Mouse (Mus musculus): ENCODE data around the gene Colgalt2. TPM values are rescaled to one million over a fixed set of nuclear protein-coding genes. Genes with fewer than 3 reads are reported as not detected.

Colgalt2 gene
- polyA plus RNA-seq, 1 experiment: 0.52 TPM

DNA sequence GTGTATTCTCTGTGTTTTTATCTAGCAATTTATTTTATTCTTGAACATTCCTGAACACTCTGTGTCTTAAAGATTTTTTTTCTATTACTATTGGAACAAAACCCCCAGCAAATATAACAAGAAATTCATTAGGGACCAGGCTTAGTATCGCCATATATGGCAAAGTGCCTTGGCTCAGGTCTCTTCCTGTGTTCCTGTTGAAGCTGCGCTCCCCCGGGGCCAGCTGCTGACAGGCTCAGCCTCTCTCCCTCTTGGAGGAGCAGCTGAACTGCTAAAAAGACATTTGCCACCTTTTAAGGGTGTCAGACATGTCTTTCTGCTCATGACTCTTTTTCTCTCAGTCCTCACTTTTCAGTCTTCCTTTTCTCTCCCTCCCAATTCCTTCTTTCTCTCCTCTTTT, 66.7 kb downstream of the Colgalt2 start:
- WGBS: 13% methylated on average over 3 of the region's 3 CpGs
- no peak for DNase-seq (ENCODE audit: low read depth, low spot score)

DNA sequence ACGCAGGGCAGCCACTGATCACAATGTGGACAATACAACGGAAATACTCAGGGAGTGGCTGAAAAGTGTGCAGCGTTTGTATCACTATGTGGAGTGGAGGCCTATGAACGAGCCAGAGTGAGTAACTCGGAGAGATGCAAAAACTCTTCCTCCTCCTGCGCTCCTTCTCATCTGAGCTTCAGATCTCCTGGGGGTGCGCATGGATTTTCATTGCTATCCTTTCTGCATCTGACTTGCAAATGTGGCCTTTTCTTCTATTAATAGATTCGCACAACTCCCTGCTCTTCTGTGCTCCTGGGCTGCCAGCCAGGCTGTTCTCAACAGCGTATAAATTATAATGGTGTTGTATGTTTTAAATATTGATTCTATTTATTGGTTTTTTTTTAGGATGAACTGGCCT, 68.8 kb downstream of the Colgalt2 start:
- DNase-seq (ENCODE audit: low read depth, low spot score): no peak
- WGBS: 80% methylated on average over 9 of the region's 9 CpGs

GRCm38 (mm10) chr1:152476126-152476525, 76.5 kb downstream of the Colgalt2 start:
- 66% methylated on average over 4 of the region's 4 CpGs for WGBS
- DNase-seq (ENCODE audit: low read depth, low spot score): no peak

GRCm38 (mm10) chr1:152490842-152491241, 91.2 kb downstream of the Colgalt2 start:
- 88% methylated on average over 1 of the region's 1 CpGs for WGBS
- no peak for DNase-seq (ENCODE audit: low read depth, low spot score)

DNA sequence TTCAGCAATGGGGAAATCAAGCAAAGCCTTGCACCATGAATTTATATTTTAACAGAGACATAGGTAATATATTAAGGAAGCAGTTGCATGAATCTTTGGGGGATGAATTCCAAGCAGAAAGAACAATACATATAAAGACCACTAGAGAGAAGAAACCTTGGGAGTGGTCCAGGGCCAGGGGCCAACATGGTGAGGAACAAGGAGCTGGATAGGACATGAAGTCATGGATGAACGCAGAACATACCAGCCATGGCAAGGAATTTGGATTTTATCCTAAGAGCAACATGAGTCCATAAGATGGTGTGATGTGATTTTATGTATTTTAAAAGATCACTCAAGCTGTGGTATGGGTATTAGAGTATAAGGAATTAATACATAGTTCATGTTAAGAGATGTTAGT, 92.6 kb downstream of the Colgalt2 start:
- no peak for DNase-seq (ENCODE audit: low read depth, low spot score)
- 96% methylated on average over 1 of the region's 1 CpGs for WGBS

- 58% methylated on average over 2 of the region's 2 CpGs for WGBS
- no peak for DNase-seq (ENCODE audit: low read depth, low spot score)
Observed at GRCm38 (mm10) chr1:152496831-152497230, 97.2 kb downstream of the Colgalt2 start.

GRCm38 (mm10) chr1:152497581-152497980, 98.0 kb downstream of the Colgalt2 start:
- WGBS: 9% methylated on average over 11 of the region's 11 CpGs
- DNase-seq (ENCODE audit: low read depth, low spot score): no peak

DNA sequence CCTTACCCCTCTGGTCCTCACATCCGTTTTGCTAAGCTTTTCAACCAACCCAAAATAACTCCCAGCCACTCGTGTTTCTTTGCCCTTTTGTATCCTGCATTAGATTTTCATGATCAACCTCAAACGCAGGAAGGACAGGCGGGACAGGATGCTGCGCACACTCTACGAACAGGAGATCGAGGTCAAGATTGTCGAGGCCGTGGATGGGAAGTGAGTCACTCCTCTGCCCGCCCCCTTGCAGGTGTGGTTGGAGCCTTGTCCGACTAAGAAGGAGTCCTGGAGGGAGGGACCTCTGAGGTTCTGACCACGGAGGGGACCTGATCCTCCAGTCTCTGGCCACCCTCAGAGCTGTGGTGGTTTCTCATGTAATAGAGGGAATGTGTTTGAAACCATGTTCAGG, 100.2 kb downstream of the Colgalt2 start:
- no peak for DNase-seq (ENCODE audit: low read depth, low spot score)
- 66% methylated on average over 12 of the region's 12 CpGs for WGBS

GRCm38 (mm10) chr1:152506175-152506574, 106.5 kb downstream of the Colgalt2 start:
- 84% methylated on average over 5 of the region's 5 CpGs for WGBS
- no peak for DNase-seq (ENCODE audit: low read depth, low spot score)

- WGBS: 89% methylated on average over 7 of the region's 7 CpGs
- DNase-seq (ENCODE audit: low read depth, low spot score): no peak
Observed at GRCm38 (mm10) chr1:152506726-152507125, 107.1 kb downstream of the Colgalt2 start.

DNA sequence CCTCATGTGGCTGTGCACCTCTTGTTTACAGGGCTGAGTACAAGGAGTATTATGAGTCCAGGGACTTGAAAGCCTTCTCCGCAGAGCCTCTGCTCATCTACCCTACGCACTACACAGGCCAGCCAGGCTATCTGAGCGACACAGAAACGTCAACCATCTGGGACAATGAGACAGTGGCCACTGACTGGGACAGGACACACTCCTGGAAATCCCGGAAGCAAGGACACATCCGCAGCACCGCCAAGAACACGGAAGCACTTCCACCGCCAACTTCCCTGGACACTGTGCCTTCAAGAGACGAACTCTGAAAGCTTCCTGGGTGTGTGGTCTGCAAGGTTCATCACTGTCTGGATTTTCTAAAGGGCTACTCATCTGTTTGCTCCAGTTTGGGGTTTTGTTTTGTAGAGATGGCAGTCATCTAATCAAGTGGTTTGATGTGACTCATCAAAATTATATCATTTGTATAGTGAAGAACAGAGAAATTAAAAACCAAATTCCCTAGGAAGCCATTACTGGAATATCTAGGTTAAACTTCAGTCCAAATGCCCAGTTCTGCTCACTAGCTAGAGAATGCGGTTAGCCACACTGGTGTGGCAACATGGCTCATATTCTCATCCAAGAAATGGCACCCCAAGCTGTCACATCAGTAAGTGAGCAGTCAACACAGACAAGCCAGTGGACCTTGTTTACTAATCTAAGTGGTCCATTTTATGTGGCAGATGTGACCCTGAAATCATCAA, 109.0 kb downstream of the Colgalt2 start:
- WGBS: 91% methylated on average over 11 of the region's 11 CpGs
- DNase-seq (ENCODE audit: low read depth, low spot score): no peak

- 81% methylated on average over 4 of the region's 4 CpGs for WGBS
- no peak for DNase-seq (ENCODE audit: low read depth, low spot score)
Observed at GRCm38 (mm10) chr1:152511237-152511636, 111.6 kb downstream of the Colgalt2 start.

DNA sequence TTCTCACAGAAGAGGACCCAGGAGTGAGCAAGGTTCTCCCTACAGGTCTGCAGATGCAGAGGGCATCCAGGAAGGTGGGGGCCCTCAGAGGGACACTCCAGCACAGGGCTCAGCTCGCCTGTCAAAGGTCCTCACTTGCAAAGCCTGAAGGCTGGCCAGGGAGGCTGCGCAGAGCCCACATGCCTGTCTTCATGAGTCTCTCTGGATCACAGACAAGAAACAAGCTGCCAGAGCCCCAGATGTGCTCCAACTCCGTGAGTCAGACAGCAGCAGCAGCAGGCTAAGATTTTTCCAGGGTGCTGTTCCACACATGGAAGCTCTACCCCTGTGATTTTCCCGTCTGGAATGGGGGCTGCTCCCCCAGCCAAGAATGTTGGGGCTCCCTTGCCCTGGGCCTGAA, 114.6 kb downstream of the Colgalt2 start:
- no peak for DNase-seq (ENCODE audit: low read depth, low spot score)
- WGBS: 50% methylated on average over 4 of the region's 4 CpGs

- no peak for DNase-seq (ENCODE audit: low read depth, low spot score)
- 58% methylated on average over 4 of the region's 4 CpGs for WGBS
Observed at GRCm38 (mm10) chr1:152517057-152517570, 117.5 kb downstream of the Colgalt2 start.

GRCm38 (mm10) chr1:152518971-152519370, 119.3 kb downstream of the Colgalt2 start:
- 54% methylated on average over 8 of the region's 8 CpGs for WGBS
- DNase-seq (ENCODE audit: low read depth, low spot score): no peak

- DNase-seq (ENCODE audit: low read depth, low spot score): no peak
- 79% methylated on average over 16 of the region's 16 CpGs for WGBS
Observed at GRCm38 (mm10) chr1:152520798-152521575, 121.4 kb downstream of the Colgalt2 start.

DNA sequence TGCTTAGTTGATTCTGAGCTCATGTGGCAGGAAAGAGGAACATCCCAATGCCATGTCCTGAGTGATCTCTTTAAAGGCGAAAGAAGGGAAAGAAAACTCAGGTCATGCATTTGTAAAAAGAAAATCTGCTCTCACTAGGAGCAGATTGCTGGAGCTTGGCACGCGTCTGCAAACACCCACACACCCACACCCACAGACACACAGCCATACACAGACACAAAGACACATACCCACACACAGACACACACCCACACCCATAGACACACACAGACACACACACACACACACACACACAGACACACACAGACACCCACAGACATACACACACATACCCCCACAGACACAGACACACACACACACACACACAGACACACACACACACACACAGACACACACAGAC, 122.6 kb downstream of the Colgalt2 start:
- WGBS: 88% methylated on average over 3 of the region's 3 CpGs
- DNase-seq (ENCODE audit: low read depth, low spot score): no peak

DNA sequence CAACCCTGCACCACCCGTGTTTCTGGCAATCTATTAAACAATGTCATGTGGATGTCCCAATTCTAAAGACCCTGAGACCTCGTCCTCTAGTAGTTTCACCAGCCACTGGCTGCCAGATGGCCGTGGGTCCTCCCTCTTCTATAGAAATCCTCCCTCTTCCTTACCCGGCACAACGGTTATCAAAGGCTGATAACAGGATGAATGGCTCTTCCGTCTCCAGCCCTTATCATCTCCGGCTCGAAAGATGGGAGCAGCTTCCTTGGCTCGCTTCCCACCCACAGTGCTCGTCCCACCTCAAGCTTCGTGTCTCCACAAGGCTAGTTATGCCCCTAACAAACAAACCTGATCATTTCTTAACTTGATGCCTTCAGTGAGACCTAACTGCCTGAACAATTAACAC, 123.7 kb downstream of the Colgalt2 start:
- no peak for DNase-seq (ENCODE audit: low read depth, low spot score)
- 69% methylated on average over 11 of the region's 11 CpGs for WGBS

GRCm38 (mm10) chr1:152524098-152524892, 124.7 kb downstream of the Colgalt2 start:
- 64% methylated on average over 22 of the region's 22 CpGs for WGBS
- DNase-seq (ENCODE audit: low read depth, low spot score): no peak

DNA sequence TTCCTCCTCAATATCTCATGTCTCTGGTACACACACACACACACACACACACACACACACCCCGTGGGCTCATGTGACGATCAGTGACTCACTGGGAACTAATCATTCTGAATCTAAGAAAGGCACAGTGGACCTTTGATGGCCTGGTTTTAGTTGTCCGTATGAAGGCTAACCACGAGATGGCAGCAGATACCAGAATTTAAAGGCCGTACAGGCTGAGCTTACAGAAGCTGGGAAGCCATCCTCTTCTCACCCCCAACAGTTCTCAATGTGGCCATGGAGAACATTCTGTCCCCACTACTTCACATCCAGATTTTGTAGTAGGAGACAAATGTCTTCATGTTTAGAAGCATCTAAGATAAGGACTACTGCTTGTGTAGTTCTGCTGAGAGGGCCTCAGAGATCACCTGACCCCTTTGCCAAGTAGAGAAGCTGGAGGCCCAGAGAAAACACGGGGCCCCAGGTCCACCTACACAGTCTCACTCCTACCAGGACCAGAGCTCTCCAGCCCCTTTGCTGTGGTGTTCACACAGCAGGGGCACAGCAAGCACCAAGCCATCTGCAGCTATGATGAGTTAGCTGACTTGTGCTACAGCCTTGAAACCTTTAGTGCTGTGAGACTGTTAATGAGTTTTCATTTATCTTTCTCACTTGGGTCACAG, 125.5 kb downstream of the Colgalt2 start:
- DNase-seq (ENCODE audit: low read depth, low spot score): peak; percentile 45
- WGBS: 13% methylated on average over 6 of the region's 6 CpGs

Measured in large intestine, adult 2 months (tissue).